Mouse (Mus musculus): ENCODE measurements around the gene Gfap.

The Gfap gene

DNA sequence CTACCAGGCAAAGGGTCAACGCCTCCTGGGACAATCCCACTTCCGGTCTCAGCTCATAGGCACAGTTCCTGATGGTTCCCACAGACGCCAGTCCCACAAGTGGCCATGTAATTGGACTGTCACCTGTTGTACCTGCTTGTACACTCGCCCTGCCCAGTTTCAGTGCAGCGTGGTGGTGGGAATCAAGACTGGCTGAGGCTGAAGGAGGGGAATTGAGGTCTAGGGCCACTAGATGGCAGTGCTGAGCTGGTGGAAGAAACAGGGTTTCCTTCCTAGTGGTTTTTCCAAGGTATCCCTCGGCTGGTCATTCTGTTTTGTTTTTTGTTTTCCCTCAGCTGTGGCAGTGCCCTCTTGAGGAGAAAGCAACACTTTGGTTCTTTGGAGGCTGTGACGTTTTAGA, at the start of gene Gfap:
TSS of gene Gfap (minus strand) at position 150 of the 400 bp plus-strand sequence.
- DNase-seq (ENCODE audit: low read depth, low spot score) = peak; percentile 39

- no peak for DNase-seq (ENCODE audit: low read depth, low spot score)
Measured at GRCm38 (mm10) chr11:102948043-102948961, 47.6 kb upstream of the Gfap start.

- no peak for DNase-seq (ENCODE audit: low read depth, low spot score)
Measured at GRCm38 (mm10) chr11:102946992-102947343, 46.3 kb upstream of the Gfap start.

DNA sequence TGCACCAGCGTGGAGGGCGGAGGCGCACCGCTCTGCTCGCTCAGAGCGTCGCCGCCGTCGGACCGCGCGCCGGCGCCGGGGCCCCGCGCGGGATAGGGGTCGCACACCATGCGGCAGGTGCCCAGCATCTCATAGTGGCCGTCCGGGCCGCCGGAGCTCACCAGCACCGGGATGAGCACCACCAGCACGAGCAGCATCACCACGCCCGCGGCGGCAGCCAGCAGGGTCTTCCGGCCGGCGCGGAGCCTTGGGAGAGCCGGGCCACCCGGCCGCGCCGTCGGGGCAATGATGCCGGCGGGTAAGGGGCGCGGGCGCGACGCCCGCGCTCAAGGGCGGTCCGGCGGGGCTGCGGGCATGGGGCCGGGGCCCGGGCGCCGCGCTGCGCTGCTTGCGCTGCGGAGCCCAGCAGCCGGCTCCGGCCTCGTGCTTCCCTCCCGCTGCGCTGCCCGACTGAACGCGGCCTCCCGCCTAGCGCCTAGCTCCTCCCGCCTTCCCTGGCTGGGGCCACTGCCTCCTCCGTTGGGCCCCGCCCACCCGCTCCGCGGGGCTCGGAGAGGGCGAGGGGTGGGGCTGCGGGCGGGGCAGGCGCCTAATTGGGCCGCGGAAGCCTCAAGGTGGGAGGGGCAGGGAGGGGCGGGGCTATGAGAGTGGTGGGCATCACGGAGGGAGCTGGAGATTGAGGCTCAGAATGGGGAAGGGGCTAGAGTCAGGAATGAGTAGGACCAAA, 45.7 kb upstream of the Gfap start, which contains the start of gene C1ql1:
TSS of gene C1ql1 (minus strand) at position 424 of the 727 bp plus-strand sequence.
- no peak for DNase-seq (ENCODE audit: low read depth, low spot score)

GRCm38 (mm10) chr11:102945306-102946264, 44.9 kb upstream of the Gfap start:
- no peak for DNase-seq (ENCODE audit: low read depth, low spot score)

DNA sequence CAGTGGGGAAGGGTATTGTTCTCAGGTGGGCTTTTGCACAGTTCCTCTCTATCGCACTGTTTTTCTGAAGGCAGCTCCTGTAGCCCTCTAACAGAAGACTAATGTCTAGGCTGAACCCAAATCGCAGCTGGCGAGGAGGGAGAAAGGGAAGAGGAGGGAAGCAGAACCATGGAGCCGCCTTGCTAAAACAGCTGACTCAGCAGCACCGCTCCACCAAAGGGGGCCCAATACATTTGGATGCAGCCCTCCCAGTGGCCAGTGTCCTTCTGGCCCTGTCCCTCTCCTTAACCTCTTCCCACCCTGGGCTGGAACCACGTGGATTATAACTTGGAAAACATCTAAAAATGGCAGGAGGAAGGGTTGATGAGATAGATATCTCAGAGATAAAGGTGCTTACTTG, 40.5 kb upstream of the Gfap start:
- DNase-seq (ENCODE audit: low read depth, low spot score) = no peak

DNA sequence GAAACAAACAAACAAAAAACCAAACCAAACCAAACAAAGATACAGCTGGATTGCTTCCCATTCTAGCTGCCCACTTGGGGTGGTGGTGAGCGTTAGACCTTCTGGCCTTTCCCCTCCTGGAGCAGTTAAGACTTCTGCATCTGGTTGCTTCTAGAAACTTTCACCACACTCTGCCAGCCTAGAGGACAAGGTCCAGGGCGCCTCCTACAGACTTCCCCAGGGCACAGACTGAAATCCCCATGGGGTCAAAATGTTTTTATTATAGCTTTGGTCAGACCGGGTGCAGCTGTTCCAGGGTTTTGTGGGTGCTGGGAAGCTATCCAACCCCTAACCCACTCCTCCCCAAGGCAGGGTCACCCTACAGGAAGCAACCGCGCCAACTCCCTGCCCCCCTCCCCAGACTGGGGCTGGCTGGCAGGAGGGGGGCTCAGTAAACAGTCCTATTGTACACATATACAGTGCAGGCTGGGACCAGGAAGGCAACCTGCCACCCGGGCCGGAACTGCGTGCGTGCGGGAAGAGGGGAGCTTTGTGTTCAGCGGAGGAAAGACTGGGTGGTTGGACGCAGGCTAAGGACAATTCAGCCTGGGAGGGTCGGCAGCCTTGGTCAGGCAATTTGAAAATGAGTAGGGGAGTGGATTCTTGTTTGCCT, 38.4 kb upstream of the Gfap start:
- DNase-seq (ENCODE audit: low read depth, low spot score) = no peak

GRCm38 (mm10) chr11:102937529-102938182, 36.9 kb upstream of the Gfap start:
- DNase-seq (ENCODE audit: low read depth, low spot score) = no peak

- DNase-seq (ENCODE audit: low read depth, low spot score) = no peak
Measured at GRCm38 (mm10) chr11:102936272-102936671, 35.6 kb upstream of the Gfap start.

- no peak for DNase-seq (ENCODE audit: low read depth, low spot score)
Measured at GRCm38 (mm10) chr11:102930672-102931071, 30.0 kb upstream of the Gfap start.

GRCm38 (mm10) chr11:102925351-102925717, 24.6 kb upstream of the Gfap start:
- DNase-seq (ENCODE audit: low read depth, low spot score) = no peak

DNA sequence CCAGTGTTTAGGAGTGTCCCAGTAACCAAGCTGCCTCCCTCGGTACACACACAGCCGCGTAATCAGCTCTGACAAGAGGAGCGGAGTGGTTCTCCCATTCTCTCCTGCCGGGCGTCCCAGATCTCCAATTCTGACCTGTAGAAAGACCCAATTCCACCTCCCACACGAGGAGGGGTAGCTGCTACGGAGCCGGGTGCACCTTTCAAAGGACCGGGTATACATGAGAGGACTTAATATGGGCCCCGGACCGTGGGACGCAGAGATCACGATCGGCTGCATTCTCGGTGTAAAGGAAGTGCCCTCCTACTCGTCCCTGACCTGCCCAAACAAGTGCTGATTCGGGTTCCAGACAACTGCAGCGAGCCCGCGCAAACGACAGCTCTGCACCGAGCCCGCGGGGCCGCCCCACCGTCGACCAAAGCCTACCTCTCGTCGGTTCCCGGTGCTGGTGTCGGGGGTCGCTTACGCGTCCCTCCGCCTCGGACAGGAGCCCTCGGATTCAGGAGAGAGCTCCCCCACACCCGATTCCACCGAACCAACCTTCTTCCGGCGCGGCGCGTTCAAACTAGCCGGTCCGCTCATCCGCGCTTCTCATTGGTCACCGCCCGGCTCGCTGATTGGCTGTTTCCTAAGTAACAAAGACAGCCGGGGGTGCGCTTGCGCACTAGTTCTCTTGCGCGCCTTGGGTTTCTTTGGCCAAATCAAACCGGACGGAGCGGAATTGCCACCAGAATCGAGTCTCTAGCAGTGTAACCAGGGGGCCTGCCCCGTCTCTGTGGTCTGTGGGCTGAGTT, 24.0 kb upstream of the Gfap start, which contains the start of gene Kif18b:
TSS of gene Kif18b (minus strand) at position 568 of the 794 bp plus-strand sequence.
- peak; percentile 88 for DNase-seq (ENCODE audit: low read depth, low spot score)

GRCm38 (mm10) chr11:102921491-102921890, 20.8 kb upstream of the Gfap start:
- DNase-seq (ENCODE audit: low read depth, low spot score) = no peak

GRCm38 (mm10) chr11:102918077-102918476, 17.4 kb upstream of the Gfap start:
- DNase-seq (ENCODE audit: low read depth, low spot score) = no peak

DNA sequence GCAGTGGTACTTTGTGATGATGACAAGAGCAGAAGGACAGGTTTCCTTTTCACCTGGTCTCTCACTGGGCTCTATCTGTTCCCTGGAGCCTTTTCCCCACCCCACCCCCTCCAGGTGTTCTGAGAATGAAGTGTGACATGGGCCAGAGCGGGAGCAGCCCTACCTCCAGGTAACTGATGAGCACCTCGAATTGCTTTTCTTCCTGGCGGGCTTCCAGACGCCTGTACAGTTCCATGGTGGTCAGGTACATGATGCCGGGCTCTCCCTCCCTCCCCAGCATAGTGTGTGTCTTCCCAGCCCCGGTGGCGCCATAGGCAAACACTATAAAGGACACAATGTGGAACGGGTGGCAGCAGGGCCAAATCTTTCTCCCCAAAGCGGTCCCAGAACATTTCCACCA, 14.7 kb upstream of the Gfap start:
- no peak for DNase-seq (ENCODE audit: low read depth, low spot score)

GRCm38 (mm10) chr11:102911376-102911775, 10.7 kb upstream of the Gfap start:
- DNase-seq (ENCODE audit: low read depth, low spot score) = no peak

DNA sequence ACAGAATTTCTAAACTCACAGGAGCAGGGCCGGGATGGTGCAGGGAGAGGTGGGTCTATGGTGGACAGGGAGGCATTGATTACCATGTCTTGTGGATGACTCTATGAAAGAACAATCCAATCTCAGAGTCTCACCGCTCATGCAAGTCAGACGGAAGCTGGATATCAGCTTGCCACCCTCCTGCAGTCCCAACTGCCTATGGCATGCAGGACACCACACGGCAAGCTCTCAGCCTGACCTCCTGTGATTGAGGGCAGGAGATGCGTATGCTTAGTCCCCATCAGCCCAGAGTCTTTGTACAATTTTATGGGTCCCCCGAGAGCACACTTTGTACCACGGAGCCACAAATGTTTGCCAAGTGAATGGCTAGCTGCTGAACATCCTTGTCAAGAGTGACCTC, 2.9 kb upstream of the Gfap start:
- no peak for DNase-seq (ENCODE audit: low read depth, low spot score)

DNA sequence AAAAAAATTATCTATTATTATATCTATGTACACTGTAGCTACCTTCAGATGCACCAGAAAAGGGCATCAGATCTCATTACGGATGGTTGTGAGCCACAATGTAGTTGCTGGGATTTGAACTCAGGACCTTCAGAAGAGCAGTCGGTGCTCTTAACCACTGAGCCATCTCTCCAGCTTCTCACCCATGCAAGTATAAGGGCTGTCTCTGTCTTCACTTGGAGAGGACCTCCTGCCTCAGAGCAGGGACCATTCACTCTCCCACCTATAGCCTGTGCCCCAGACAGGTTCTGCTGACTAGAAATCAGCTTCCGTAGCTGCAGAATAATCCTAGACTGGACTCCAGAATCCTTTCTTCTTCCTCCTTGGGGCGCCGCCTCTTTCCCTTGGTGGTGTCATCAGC, 1.4 kb upstream of the Gfap start:
- no peak for DNase-seq (ENCODE audit: low read depth, low spot score)

DNA sequence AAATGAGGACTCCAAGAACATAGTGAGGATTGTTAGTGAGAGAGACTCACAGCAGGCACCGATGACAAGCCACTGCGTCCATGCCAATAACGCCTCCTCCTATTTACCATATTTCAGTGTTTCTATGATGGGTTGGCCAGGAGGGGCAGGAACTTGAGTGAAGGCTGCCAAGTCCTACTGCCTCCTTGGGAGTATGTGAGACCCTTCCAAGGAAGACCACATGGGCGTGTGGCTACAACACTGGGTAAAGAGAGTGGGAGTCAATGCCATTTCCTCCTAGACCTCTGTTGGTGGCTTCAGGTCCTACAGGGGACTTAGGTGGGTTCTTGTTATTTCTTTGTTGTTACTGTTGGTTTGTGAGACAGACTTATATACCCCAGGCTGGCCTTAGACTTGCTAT, 487 bp upstream of the Gfap start:
- DNase-seq (ENCODE audit: low read depth, low spot score) = no peak

- no peak for DNase-seq (ENCODE audit: low read depth, low spot score)
Measured at GRCm38 (mm10) chr11:102898408-102898807, 2.3 kb downstream of the Gfap start.

Measured in telencephalon, adult 2 months (tissue).